Mouse (Mus musculus): Measurements from ENCODE around the gene Nhsl2. TPM values are rescaled to one million over a fixed set of nuclear protein-coding genes. Genes with fewer than 3 reads are reported as not detected.
A peak's percentile ranks its signal among the peaks of the same experiment; 100 is the strongest.

Nhsl2 gene
- polyA plus RNA-seq, 1 experiment from 2014 or later, result 12.0 TPM

- Histone ChIP-seq H3K27ac (ENCODE audit: low read length) (no peak overlapping the region), H3K9ac (replicated peaks; ENCODE audit: low read length) (no peak overlapping the region), H3K27me3 (ENCODE audit: insufficient read depth, low read length) (peaks cover 9% of the 10 kb centered on the region; the same call in 1 of the 2 replicates), H3K36me3 (ENCODE audit: insufficient read depth, low read length) (no peaks in the 10 kb centered on the region), H3K4me1 (ENCODE audit: insufficient read depth, low read length) (no peaks in the 10 kb centered on the region), H3K4me3 (ENCODE audit: low read length) (no peak overlapping the region), H3K4me2 (replicated peaks; ENCODE audit: low read depth, low read length) (no peak overlapping the region), H3K9me3 (ENCODE audit: low read length) (no peaks in the 10 kb centered on the region)
- no peak for ATAC-seq (ENCODE audit: low FRiP score, low TSS enrichment)
- WGBS, result 94% methylated on average over 2 of the region's 2 CpGs
These were observed 204.2 kb downstream of the Nhsl2 start for GRCm38 (mm10) chrX:102053371-102053770.

GRCm38 (mm10) chrX:102054009-102054408, 204.8 kb downstream of the Nhsl2 start:
- Histone ChIP-seq H3K4me2 (replicated peaks; ENCODE audit: low read depth, low read length) (no peak overlapping the region), H3K4me1 (ENCODE audit: insufficient read depth, low read length) (no peaks in the 10 kb centered on the region), H3K9ac (replicated peaks; ENCODE audit: low read length) (no peak overlapping the region), H3K36me3 (ENCODE audit: insufficient read depth, low read length) (no peaks in the 10 kb centered on the region), H3K4me3 (ENCODE audit: low read length) (no peak overlapping the region), H3K9me3 (ENCODE audit: low read length) (no peaks in the 10 kb centered on the region), H3K27me3 (ENCODE audit: insufficient read depth, low read length) (peaks cover 6% of the 10 kb centered on the region; the same call in 1 of the 2 replicates), H3K27ac (ENCODE audit: low read length) (no peak overlapping the region)
- 91% methylated on average over 4 of the region's 4 CpGs for WGBS
- no peak for ATAC-seq (ENCODE audit: low FRiP score, low TSS enrichment)

GRCm38 (mm10) chrX:102059437-102059836, 210.3 kb downstream of the Nhsl2 start:
- WGBS, result 61% methylated on average over 9 of the region's 9 CpGs
- Histone ChIP-seq H3K9ac (replicated peaks; ENCODE audit: low read length) (no peak overlapping the region), H3K4me3 (ENCODE audit: low read length) (no peak overlapping the region), H3K9me3 (ENCODE audit: low read length) (no peaks in the 10 kb centered on the region), H3K27ac (ENCODE audit: low read length) (no peak overlapping the region), H3K4me2 (replicated peaks; ENCODE audit: low read depth, low read length) (no peak overlapping the region), H3K4me1 (ENCODE audit: insufficient read depth, low read length) (no peaks in the 10 kb centered on the region), H3K36me3 (ENCODE audit: insufficient read depth, low read length) (no peaks in the 10 kb centered on the region), H3K27me3 (ENCODE audit: insufficient read depth, low read length) (peaks cover 7% of the 10 kb centered on the region; the same call in 1 of the 2 replicates)
- ATAC-seq (ENCODE audit: low FRiP score, low TSS enrichment), result no peak

- Histone ChIP-seq H3K27me3 (ENCODE audit: insufficient read depth, low read length) (peaks cover 7% of the 10 kb centered on the region; the same call in 1 of the 2 replicates), H3K27ac (ENCODE audit: low read length) (no peak overlapping the region), H3K4me1 (ENCODE audit: insufficient read depth, low read length) (no peaks in the 10 kb centered on the region), H3K4me3 (ENCODE audit: low read length) (no peak overlapping the region), H3K9me3 (ENCODE audit: low read length) (no peaks in the 10 kb centered on the region), H3K36me3 (ENCODE audit: insufficient read depth, low read length) (no peaks in the 10 kb centered on the region), H3K4me2 (replicated peaks; ENCODE audit: low read depth, low read length) (no peak overlapping the region), H3K9ac (replicated peaks; ENCODE audit: low read length) (no peak overlapping the region)
- WGBS, result 82% methylated on average over 5 of the region's 5 CpGs
- ATAC-seq (ENCODE audit: low FRiP score, low TSS enrichment), result no peak
These were observed 211.1 kb downstream of the Nhsl2 start for GRCm38 (mm10) chrX:102060243-102060642.

GRCm38 (mm10) chrX:102060891-102061290, 211.7 kb downstream of the Nhsl2 start:
- no peak for ATAC-seq (ENCODE audit: low FRiP score, low TSS enrichment)
- H3K9ac ChIP-seq (replicated peaks; ENCODE audit: low read length), result no peak overlapping the region
- H3K36me3 ChIP-seq (ENCODE audit: insufficient read depth, low read length), result no peaks in the 10 kb centered on the region
- no peak overlapping the region for H3K27ac ChIP-seq (ENCODE audit: low read length)
- H3K4me3 ChIP-seq (ENCODE audit: low read length), result no peak overlapping the region
- H3K27me3 ChIP-seq (ENCODE audit: insufficient read depth, low read length), result peaks cover 7% of the 10 kb centered on the region; the same call in 1 of the 2 replicates
- no peaks in the 10 kb centered on the region for H3K9me3 ChIP-seq (ENCODE audit: low read length)
- no peak overlapping the region for H3K4me2 ChIP-seq (replicated peaks; ENCODE audit: low read depth, low read length)
- H3K4me1 ChIP-seq (ENCODE audit: insufficient read depth, low read length), result no peaks in the 10 kb centered on the region
- WGBS, result 31% methylated on average over 2 of the region's 2 CpGs

GRCm38 (mm10) chrX:102064062-102064461, 214.9 kb downstream of the Nhsl2 start:
- no peaks in the 10 kb centered on the region for H3K36me3 ChIP-seq (ENCODE audit: insufficient read depth, low read length)
- H3K9me3 ChIP-seq (ENCODE audit: low read length), result no peaks in the 10 kb centered on the region
- H3K4me1 ChIP-seq (ENCODE audit: insufficient read depth, low read length), result no peaks in the 10 kb centered on the region
- H3K9ac ChIP-seq (replicated peaks; ENCODE audit: low read length), result no peak overlapping the region
- no peak overlapping the region for H3K27ac ChIP-seq (ENCODE audit: low read length)
- H3K4me2 ChIP-seq (replicated peaks; ENCODE audit: low read depth, low read length), result no peak overlapping the region
- H3K4me3 ChIP-seq (ENCODE audit: low read length), result no peak overlapping the region
- 62% methylated on average over 3 of the region's 3 CpGs for WGBS
- ATAC-seq (ENCODE audit: low FRiP score, low TSS enrichment), result no peak
- peaks cover 13% of the 10 kb centered on the region; the same call in 1 of the 2 replicates for H3K27me3 ChIP-seq (ENCODE audit: insufficient read depth, low read length)

GRCm38 (mm10) chrX:102065213-102065775, 216.1 kb downstream of the Nhsl2 start:
- Histone ChIP-seq H3K4me3 (ENCODE audit: low read length) (no peak overlapping the region), H3K9ac (replicated peaks; ENCODE audit: low read length) (no peak overlapping the region), H3K4me1 (ENCODE audit: insufficient read depth, low read length) (0 out of 2 replicates have a peak, but pooled peaks cover 6% of the 10 kb centered on the region), H3K9me3 (ENCODE audit: low read length) (no peaks in the 10 kb centered on the region), H3K27ac (ENCODE audit: low read length) (no peak overlapping the region), H3K4me2 (replicated peaks; ENCODE audit: low read depth, low read length) (no peak overlapping the region), H3K27me3 (ENCODE audit: insufficient read depth, low read length) (peaks cover 13% of the 10 kb centered on the region; the same call in 1 of the 2 replicates), H3K36me3 (ENCODE audit: insufficient read depth, low read length) (no peaks in the 10 kb centered on the region)
- no peak for ATAC-seq (ENCODE audit: low FRiP score, low TSS enrichment)
- 51% methylated on average over 4 of the region's 4 CpGs for WGBS

- Histone ChIP-seq H3K9me3 (ENCODE audit: low read length) (no peaks in the 10 kb centered on the region), H3K4me1 (ENCODE audit: insufficient read depth, low read length) (0 out of 2 replicates have a peak, but pooled peaks cover 6% of the 10 kb centered on the region), H3K4me3 (ENCODE audit: low read length) (no peak overlapping the region), H3K9ac (replicated peaks; ENCODE audit: low read length) (no peak overlapping the region), H3K27me3 (ENCODE audit: insufficient read depth, low read length) (peaks cover 13% of the 10 kb centered on the region; the same call in 1 of the 2 replicates), H3K36me3 (ENCODE audit: insufficient read depth, low read length) (no peaks in the 10 kb centered on the region), H3K4me2 (replicated peaks; ENCODE audit: low read depth, low read length) (no peak overlapping the region), H3K27ac (ENCODE audit: low read length) (no peak overlapping the region)
- peak; percentile 27; the same call in 1 of the 2 replicates for ATAC-seq (ENCODE audit: low FRiP score, low TSS enrichment)
- 27% methylated on average over 9 of the region's 9 CpGs for WGBS
These were observed 216.9 kb downstream of the Nhsl2 start for GRCm38 (mm10) chrX:102066134-102066533.

- Histone ChIP-seq H3K4me1 (ENCODE audit: insufficient read depth, low read length) (peaks cover 6% of the 10 kb centered on the region; the same call in 1 of the 2 replicates), H3K4me2 (replicated peaks; ENCODE audit: low read depth, low read length) (no peak overlapping the region), H3K9ac (replicated peaks; ENCODE audit: low read length) (no peak overlapping the region), H3K27me3 (ENCODE audit: insufficient read depth, low read length) (peaks cover 13% of the 10 kb centered on the region; the same call in 1 of the 2 replicates), H3K9me3 (ENCODE audit: low read length) (no peaks in the 10 kb centered on the region), H3K27ac (ENCODE audit: low read length) (no peak overlapping the region), H3K36me3 (ENCODE audit: insufficient read depth, low read length) (no peaks in the 10 kb centered on the region), H3K4me3 (ENCODE audit: low read length) (no peak overlapping the region)
- no peak for ATAC-seq (ENCODE audit: low FRiP score, low TSS enrichment)
- WGBS, result 77% methylated on average over 6 of the region's 6 CpGs
These were observed 217.9 kb downstream of the Nhsl2 start for GRCm38 (mm10) chrX:102067118-102067517.

- ATAC-seq (ENCODE audit: low FRiP score, low TSS enrichment), result no peak
- peaks cover 8% of the 10 kb centered on the region; the same call in 1 of the 2 replicates for H3K27me3 ChIP-seq (ENCODE audit: insufficient read depth, low read length)
- no peaks in the 10 kb centered on the region for H3K36me3 ChIP-seq (ENCODE audit: insufficient read depth, low read length)
- no peak overlapping the region for H3K4me3 ChIP-seq (ENCODE audit: low read length)
- peaks cover 6% of the 10 kb centered on the region; the same call in 1 of the 2 replicates for H3K4me1 ChIP-seq (ENCODE audit: insufficient read depth, low read length)
- no peak overlapping the region for H3K4me2 ChIP-seq (replicated peaks; ENCODE audit: low read depth, low read length)
- H3K27ac ChIP-seq (ENCODE audit: low read length), result no peak overlapping the region
- H3K9ac ChIP-seq (replicated peaks; ENCODE audit: low read length), result no peak overlapping the region
- 93% methylated on average over 24 of the region's 24 CpGs for WGBS
- no peaks in the 10 kb centered on the region for H3K9me3 ChIP-seq (ENCODE audit: low read length)
These were observed 219.8 kb downstream of the Nhsl2 start for GRCm38 (mm10) chrX:102068811-102069540.

All from kidney, embryonic 16.5 days (tissue).